Mouse (Mus musculus) lung, postnatal 4 days (tissue): Measurements from ENCODE around the gene Arl13b.

Experiments used
- DNase-seq, 2 experiments: peaks; one replicate each; pipeline ENCODE4 v3.0.0; 2021

Gene Arl13b

DNA sequence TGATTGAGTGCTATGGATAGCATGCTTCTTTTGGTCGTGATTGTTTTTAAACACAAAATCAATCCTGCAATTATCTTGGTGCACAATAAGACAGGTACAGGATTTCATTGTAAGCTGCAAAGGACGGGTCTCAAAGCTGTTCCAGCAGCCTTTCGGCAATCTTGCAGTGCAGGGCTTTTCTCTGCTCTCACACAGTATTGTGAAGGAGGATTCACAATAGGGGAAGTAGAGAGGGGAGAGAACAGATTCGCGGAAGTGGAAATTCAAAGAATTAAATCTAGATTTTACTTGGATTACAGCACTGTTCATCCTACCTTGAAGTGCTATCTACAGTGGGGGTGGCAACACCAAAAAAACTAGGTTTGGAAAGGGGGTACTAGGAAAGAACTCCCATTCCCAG lies 33.0 kb downstream of the Arl13b start:
- no peak for DNase-seq

GRCm38 (mm10) chr16:62810855-62811254 lies 36.0 kb downstream of the Arl13b start:
- no peak for DNase-seq

- DNase-seq, result peak; percentile 24 to 70
Observed at GRCm38 (mm10) chr16:62807249-62807979, 39.4 kb downstream of the Arl13b start.

- DNase-seq, result no peak
Observed at GRCm38 (mm10) chr16:62804621-62805020, 42.2 kb downstream of the Arl13b start.

GRCm38 (mm10) chr16:62799839-62800238 lies 47.0 kb downstream of the Arl13b start:
- DNase-seq, result no peak

GRCm38 (mm10) chr16:62799426-62799825 lies 47.4 kb downstream of the Arl13b start:
- DNase-seq, result no peak

DNA sequence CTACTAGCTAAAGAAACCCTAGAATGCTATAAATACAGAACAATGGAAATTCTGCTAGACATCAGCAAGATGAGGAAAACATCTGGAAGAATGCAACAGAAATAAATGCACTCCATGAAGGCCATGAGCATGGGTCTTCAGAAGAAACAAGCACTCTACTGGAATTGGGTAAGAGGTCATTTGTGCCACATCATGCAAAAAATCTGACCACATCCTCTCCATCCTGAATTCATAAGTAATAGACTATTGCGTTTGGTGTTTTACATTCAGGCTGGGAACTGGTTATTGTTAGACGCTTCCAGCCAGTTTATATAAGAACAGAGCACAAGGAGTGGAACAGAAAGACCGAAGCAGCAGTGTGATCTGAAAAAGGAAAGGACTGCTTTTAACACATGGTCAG lies 48.0 kb downstream of the Arl13b start:
- DNase-seq, result no peak

- no peak for DNase-seq
Observed at GRCm38 (mm10) chr16:62796608-62797007, 50.2 kb downstream of the Arl13b start.

DNA sequence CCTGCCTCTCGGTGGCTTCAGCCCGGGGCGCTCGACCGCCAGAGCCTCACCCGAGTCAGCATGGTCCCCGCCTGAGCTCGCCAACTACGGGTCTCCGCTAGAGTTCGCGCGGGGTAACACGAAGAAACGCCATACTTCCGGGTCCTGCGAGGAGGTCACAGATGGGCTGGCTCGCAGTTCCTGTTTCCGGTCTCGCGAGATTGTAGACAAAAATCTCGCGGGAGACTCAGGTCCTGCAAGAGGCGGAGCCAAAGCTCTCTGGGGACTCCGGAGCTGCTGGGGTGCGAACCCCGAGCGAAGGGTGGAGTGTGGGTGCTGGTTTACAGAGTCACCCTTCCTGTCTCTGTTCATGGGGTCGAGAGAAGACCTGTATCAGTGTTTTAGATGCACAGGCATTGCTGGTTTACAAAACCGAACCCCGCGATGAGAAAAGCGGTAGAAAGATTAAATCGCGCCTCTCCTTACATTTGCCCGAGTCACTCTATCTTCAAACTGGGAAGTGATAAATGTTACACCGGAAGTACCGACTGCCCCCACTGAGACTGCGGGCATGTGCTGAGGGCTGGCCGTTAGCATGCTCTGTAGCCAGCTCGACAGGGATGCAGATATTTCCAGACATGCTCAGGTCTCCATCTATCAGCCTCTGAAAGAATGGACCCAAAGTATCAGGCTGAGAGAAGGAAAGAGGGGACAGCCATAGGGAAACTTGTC lies 60.1 kb downstream of the Arl13b start, which contains the start of gene Nsun3:
Nsun3 (minus strand) TSS at position 198 of the 711 bp plus-strand sequence.
- peak; percentile 95 for DNase-seq

- peak in 1 of 2 experiments; percentile 14 for DNase-seq
Observed at GRCm38 (mm10) chr16:62782229-62782628, 64.6 kb downstream of the Arl13b start.

DNA sequence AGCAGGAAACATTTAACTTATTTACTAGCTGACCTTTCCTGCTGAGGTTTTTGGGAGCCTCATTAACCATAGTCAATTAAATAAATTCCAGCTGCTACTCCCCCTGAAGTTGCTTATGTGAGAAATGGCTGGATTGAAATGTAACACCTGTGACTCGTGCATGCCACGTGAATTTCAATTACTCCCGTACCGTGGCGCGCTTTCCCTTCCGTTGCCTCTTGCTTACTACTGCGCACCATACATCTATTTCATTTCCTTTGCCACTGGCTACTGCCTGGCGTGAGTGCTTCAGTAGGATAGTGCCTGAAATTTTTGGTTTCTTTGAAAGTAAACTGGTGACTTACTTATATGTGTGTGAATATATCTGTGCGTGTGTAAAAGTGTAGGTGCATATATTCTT lies 68.6 kb downstream of the Arl13b start:
- no peak for DNase-seq

DNA sequence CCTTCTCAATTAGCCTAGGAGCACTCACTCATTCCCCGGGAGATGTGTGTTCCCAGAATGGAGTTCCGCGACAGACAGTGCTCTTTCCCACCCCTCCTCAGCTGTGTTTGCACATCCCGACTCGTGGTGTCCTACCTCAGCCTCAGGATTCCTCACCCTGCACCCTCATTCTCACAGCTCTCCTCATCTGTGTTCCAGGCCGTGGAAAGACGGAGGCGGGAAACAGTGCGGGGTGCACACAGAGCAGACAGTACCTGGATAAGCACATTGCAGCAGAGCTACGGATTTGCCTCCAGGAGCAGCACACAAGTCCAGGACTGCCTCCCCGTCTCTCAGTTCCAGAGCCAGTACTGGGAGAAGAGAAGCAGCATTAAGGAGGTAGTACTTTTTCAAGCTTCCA lies 70.8 kb downstream of the Arl13b start:
- no peak for DNase-seq

DNA sequence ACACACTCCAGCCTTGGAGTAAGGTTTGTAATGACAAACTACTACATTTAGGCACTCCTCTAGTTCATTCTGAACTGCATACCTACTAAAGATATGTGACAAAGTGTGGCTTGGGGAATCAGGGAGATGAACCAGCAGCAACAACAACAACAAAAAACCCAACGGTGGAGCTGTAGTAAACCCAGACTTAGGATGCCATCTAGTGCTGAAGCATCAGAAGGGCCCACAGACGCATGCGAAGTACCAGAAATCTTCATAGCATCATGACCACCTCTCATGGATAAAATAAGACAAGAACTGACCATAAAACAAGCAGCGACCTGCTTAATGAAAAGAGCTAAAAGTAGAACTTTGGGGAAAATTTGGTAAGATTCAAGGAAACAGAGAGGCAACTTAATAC lies 73.4 kb downstream of the Arl13b start:
- no peak for DNase-seq

DNA sequence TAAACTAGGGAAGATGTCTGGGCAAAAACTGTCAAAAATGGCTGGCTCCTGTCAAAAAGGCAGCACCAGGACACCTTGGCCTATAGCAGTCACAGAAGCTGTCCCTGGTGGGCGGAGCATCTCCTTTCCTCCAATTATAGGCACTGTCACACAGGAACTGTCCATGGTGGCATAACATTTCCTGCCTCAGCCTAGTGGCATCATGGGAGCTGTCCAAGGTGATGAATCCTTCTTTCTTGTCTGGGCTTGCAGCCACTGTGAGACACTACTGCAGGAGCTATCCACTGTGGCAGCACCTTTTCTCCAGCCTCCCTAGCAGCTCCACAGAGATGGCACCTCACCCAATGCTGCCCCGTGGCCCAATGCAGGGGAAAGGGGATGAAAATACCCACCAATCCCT lies 88.5 kb downstream of the Arl13b start:
- DNase-seq, result peak in 1 of 2 experiments; percentile 13

GRCm38 (mm10) chr16:62755307-62755706 lies 91.5 kb downstream of the Arl13b start:
- DNase-seq, result no peak

DNA sequence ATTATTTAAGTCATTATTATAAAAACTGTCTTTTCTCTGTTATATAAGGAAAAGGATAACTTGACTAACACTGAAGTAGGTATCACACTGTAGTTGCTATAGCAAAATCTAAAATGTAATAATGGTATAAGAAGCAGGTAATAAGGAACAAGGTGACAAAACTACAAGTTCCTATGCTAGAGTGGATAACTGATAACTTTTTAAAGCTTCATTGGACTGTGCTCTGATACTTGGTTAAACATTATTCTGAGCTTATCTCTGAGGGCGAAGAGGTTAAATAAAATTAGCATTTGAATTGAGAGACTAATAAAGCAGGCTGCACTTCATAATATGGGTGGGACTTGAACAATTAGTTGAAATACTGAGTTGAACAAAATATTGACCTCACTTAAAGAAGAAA lies 93.2 kb downstream of the Arl13b start:
- no peak for DNase-seq

DNA sequence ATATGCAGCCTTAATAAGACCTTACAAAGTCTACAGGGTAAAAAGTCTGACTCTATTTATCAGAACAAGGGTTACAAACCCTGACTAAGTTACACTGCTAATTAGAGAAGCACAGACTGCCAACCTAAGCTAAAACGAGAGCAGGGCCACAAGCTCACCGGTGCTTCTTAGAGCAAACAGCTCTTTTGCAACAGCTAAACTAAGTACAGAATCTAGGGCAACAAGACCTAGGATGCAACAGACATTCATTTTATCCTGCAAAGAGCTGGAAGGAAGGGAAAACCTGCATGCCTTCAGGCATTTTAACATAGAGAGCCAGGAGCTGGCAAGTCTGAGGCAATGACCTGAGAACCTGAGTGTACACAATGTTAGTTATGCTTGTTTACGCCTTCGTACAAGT lies 93.8 kb downstream of the Arl13b start:
- DNase-seq, result no peak

GRCm38 (mm10) chr16:62745875-62746274 lies 101.0 kb downstream of the Arl13b start:
- DNase-seq, result no peak
